Mouse (Mus musculus) testis, adult 2 months (tissue): Measurements from ENCODE around the gene Otulin.

Experiments
- CTCF ChIP-seq: fragments of 200-500 bp; IDR thresholded peaks from 2 replicates; pipeline ENCODE4 v1.5.1; 2012; ENCODE audit warnings: low read depth, mild to moderate bottlenecking, inconsistent platforms, low read length, moderate library complexity; ENCODE audit not compliant: control insufficient read depth, insufficient read depth, insufficient replicate concordance
- POLR2A ChIP-seq: fragments of 200-500 bp; IDR thresholded peaks from 2 replicates; pipeline ENCODE4 v1.6.1; 2012; ENCODE audit warnings: low read depth, mild to moderate bottlenecking, inconsistent platforms, low read length, moderate library complexity; ENCODE audit not compliant: control insufficient read depth

DNA sequence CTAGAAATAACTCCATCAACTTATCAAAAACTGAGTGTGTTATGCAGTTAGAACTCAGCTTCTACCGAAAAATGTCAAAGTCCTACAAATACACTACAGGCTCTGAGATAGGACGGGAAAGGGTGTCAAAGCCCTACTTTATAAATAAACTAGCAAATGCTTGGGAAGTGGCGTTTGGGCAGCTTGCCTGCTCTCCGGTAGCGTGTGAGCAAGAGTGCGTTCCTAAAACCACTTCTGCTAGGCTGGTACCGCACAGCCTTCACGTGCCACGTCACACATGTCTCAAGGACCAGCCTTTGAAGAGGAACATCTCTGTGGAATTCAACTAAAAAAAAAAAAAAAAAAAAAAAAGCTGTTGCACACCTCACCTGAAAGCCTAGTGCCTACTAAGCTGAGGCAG lies 127.3 kb downstream of the Otulin start:
- no peak for TF ChIP-seq CTCF
- TF ChIP-seq POLR2A = no peak
